Mouse (Mus musculus) 416B (cell line): ENCODE data around the gene Agbl2.

Experiments
- DNase-seq: peaks from one replicate; pipeline ENCODE4 v3.0.0; 2011; ENCODE audit warnings: low read depth

Agbl2 gene

GRCm38 (mm10) chr2:90871180-90871961 lies 88.8 kb downstream of the Agbl2 start:
- DNase-seq, result peak; percentile 10

- no peak for DNase-seq
Measured at GRCm38 (mm10) chr2:90874025-90874424, 91.5 kb downstream of the Agbl2 start.

GRCm38 (mm10) chr2:90875239-90875638 lies 92.7 kb downstream of the Agbl2 start:
- DNase-seq, result no peak

- DNase-seq, result no peak
Measured at GRCm38 (mm10) chr2:90877584-90878259, 95.2 kb downstream of the Agbl2 start.

- DNase-seq, result no peak
Measured at GRCm38 (mm10) chr2:90879419-90879818, 96.9 kb downstream of the Agbl2 start.

- DNase-seq, result no peak
Measured at GRCm38 (mm10) chr2:90880144-90880785, 97.7 kb downstream of the Agbl2 start.

- DNase-seq, result no peak
Measured at GRCm38 (mm10) chr2:90881824-90882223, 99.3 kb downstream of the Agbl2 start.
